Mouse (Mus musculus): ENCODE measurements around the gene Elmo2.

The Elmo2 gene

GRCm38 (mm10) chr2:165296571-165296970 lies 29.7 kb downstream of the Elmo2 start:
- no peak for DNase-seq (ENCODE audit: low spot score)

DNA sequence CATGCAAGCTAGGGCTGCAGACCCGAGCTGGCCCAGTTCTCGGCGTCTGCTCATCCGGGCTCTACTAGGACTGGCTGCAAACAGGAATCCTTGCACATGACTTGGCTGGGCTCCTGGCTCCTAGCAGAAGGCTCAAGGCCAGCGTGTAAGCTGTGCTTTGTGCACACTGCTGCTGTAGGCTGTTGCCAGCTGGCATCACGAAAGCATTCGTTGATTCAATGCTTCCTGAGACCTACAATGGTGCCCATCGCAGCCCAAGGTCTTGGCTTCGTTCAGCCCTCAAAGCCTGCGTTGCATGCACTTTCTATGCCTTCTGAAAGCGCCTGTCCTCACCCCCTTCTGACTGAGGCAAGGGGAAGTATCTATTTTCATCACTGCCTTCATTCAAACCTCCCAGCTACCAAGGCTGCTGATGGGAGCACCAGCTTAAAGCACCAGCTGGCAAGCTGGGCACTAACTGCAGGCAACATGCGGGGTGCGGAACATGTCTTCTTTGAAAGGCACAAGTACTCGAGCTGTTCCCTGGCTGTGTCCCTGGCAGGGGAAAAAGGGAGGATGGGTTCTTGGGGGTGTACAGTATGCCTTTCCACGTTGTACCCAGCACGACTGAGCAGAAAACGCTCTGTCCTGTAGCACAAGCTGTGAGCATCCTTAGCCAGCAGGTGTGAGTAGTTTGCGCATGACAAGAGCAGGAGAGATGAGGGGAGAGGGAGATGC lies 37.8 kb downstream of the Elmo2 start:
- DNase-seq (ENCODE audit: low spot score): peak; percentile 80

DNA sequence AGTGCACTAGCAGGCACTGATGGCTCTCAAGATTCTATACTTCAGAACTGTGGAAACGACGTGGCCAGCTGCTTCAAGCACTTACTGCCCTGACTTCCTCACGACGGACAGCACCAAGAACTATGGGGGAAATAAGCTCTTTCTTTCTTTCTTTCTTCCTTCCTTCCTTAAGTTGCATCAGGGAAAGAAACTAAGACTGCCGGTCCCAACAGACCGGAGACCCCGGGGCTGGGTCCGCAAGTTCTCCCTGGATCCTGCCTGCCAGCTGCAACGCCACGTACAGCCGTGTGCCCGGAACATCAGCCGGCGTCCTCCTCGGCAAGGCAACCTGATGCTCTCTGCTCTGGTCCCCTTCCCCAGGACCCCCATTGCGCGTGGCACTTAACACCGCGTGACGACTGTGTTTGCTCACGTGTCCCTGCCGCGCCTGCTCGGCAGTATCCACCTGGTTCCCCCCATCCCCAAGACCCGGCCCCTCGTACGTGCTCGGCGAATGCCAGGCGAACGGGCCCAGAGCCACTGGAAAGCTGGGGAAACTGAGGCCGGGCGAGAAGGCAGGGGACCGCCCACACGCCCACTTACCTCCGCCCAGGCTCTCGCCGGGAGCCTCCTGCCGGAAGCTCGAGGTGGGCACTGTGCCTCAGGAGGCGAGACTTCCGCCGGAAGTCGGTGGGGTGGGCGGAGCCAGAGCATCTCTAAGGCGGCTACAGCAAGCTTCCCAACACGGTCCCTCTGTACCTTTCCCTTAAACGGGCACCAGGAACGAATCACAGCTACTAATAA lies 38.9 kb downstream of the Elmo2 start, which contains the start of gene Slc35c2:
Gene Slc35c2 (minus strand): TSS at position 668 of the 783 bp plus-strand sequence.
- DNase-seq (ENCODE audit: low spot score): peak; percentile 92

- no peak for DNase-seq (ENCODE audit: low spot score)
Observed at GRCm38 (mm10) chr2:165286361-165287201, 39.7 kb downstream of the Elmo2 start.

- DNase-seq (ENCODE audit: low spot score): no peak
Observed at GRCm38 (mm10) chr2:165285621-165286020, 40.7 kb downstream of the Elmo2 start.

DNA sequence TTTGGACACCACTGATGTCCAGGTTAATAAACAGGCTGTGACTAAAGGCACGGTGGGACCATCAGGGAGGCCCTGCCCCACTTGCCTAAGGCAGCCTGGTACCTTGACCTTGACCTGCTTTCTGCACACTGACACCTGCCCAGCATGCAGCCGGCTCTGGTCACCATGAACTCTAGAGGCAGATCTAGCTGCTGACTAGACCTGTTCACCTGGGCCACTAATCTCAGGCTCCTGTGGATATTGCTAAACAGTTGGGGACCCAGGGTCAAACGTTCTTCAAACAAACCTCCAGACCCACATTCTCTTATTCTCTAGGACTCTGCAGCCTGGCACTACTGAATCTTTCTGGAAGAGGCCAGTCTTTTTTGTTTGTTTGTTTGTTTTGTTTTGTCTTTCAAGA lies 41.2 kb downstream of the Elmo2 start:
- DNase-seq (ENCODE audit: low spot score): no peak

GRCm38 (mm10) chr2:165284377-165284776 lies 41.9 kb downstream of the Elmo2 start:
- no peak for DNase-seq (ENCODE audit: low spot score)

DNA sequence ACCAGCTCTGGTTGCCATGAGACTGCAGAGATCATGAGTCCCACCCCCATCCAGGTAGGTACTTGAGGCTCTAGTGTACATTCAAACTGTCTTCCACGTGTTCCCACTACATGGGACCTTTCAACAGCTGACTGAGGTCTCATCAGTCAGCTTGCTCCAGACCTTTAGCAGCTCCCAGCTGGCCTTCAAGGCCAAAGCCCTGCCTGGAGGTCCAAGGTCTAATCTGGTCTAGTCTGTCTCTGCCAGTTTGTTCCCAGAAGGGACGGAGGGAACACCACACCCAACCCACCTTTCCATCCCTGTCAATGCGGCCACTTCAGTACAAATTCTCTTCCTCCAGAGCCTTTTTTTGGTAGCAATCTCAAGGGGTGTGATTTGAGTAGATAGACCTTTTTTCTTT lies 42.6 kb downstream of the Elmo2 start:
- DNase-seq (ENCODE audit: low spot score): no peak

GRCm38 (mm10) chr2:165281779-165282311 lies 44.4 kb downstream of the Elmo2 start:
- DNase-seq (ENCODE audit: low spot score): no peak

- no peak for DNase-seq (ENCODE audit: low spot score)
Observed at GRCm38 (mm10) chr2:165279351-165279750, 46.9 kb downstream of the Elmo2 start.

DNA sequence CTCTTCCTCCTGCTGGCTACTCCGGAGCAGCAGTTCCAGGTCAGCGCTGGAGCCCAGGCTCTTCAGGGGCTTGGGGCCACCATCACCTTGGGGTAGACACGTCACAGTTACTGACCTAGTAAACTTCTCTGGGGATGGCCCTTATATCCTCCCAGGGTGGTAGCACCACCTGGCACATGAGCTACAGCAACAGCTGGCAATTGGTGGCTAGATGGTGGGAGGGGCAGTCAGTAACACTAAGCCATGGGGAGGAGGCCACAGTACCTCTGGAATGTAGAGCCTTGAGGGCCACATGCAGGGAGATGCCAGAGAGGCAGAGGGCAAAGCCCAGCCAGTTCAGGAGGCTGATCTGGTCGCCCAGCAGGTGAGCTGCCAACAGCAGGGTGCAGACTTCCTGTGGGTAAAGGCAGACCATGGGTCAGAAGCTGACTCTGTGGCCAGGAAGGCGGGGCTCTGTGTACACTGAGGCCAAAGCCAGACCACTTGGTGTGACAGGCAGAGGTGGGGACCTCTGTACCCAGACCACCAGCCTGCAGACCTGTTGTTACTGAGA lies 49.0 kb downstream of the Elmo2 start:
- no peak for DNase-seq (ENCODE audit: low spot score)

DNA sequence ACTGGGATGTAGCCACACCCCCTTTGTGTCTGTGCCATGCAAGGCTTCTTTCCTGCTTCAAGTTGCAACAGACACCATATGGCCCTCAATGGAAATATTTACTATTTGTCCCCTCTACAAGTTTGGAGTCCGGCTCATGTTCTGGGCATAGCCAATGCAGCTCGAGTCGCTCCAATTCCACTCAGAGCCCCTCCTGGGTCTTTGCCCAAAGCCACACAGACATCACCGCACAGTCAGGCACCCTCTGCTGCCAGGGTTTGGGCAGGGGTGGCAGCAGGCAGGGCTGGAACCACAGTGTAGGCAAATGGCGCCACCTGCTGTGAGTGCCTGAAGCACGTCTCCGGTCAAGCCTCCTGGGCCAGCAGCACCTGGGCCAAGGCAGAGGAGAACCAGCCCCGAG lies 50.5 kb downstream of the Elmo2 start:
- peak; percentile 66 for DNase-seq (ENCODE audit: low spot score)

DNA sequence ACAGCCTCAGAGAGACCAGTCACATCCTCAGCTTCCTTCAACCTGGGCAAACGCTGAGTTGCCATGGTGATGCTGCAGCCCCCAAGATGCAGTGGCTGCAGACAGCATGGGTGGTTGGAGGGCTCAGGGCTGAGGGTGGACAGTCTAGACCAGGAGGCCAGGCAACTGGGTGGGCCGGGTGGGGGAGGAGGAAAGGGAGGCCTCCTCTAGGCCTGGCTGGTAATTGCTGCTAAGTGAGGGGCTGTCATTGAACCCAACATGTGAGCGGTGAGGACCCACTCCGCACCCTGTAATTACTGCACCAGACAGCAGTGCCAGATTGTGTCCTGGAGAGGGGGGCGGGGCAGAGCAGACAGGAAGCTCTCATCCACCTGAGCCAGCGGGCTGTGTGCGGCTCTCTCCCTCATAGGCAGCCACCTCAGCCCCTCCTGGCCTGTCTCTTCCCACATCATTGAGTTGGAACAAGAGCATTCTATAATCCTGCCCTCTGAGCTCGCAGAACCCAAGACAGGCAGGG lies 51.1 kb downstream of the Elmo2 start:
- DNase-seq (ENCODE audit: low spot score): no peak

DNA sequence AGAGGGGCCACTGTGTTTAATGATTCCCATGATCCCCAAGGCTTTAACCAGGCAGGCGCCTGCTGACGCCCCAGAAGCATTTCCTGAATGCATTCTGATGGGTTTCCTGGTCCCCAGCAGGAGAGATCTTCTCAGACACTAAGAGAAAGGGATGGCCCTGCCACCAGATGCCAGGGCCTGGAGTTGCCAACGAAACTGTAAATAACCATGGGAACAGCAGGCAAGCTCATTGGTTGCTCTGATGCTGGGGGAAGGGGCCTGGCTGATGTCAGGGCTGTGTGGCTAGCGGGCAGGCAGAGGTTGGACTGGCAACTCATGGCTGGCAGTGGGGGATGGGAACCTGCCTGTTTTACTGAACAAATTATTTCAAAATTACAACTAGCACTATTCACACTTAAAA lies 52.7 kb downstream of the Elmo2 start:
- DNase-seq (ENCODE audit: low spot score): no peak

- DNase-seq (ENCODE audit: low spot score): no peak
Observed at GRCm38 (mm10) chr2:165271326-165271725, 55.0 kb downstream of the Elmo2 start.

- DNase-seq (ENCODE audit: low spot score): no peak
Observed at GRCm38 (mm10) chr2:165270858-165271257, 55.4 kb downstream of the Elmo2 start.

DNA sequence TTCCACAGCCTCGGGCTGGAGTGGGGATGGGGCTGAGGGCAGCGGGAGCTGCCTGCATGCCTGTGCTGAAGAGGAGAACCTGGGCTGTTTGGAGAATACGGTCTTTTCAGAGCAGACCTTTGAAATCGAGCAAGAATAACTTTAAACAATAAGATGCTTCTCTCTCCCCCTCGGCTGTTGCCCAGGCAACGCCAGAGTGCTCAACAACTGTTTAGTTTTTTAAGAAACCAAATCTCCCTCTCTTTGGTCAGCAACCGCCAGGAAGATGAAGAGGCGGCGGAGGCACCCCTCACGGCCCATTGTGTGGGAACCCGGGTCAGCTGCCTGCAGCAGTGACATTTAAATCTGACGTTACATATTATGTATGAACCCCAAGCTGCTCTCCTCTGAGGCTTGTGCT lies 59.5 kb downstream of the Elmo2 start:
- DNase-seq (ENCODE audit: low spot score): no peak

GRCm38 (mm10) chr2:165263861-165264260 lies 62.4 kb downstream of the Elmo2 start:
- no peak for DNase-seq (ENCODE audit: low spot score)

- no peak for DNase-seq (ENCODE audit: low spot score)
Observed at GRCm38 (mm10) chr2:165262274-165262990, 63.8 kb downstream of the Elmo2 start.

DNA sequence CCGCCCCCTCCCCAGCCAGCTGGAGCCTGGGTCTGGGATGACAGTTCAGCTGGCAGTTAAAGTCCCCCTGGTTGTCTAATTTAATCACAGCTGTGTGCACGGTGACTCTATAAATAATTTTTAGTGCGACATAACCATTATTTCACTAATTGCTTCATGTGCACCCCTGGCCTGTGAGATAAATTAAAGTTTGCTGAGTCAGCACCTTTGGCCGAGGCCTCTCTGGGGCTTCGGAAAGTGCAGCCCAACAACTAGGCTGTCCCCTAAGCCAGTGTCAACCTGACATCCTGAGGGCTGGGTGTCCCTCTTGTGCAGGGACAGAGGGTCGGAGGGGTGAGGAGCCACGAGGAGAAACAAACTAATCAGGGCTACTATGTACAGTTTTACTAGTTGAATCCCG lies 66.4 kb downstream of the Elmo2 start:
- DNase-seq (ENCODE audit: low spot score): no peak

DNA sequence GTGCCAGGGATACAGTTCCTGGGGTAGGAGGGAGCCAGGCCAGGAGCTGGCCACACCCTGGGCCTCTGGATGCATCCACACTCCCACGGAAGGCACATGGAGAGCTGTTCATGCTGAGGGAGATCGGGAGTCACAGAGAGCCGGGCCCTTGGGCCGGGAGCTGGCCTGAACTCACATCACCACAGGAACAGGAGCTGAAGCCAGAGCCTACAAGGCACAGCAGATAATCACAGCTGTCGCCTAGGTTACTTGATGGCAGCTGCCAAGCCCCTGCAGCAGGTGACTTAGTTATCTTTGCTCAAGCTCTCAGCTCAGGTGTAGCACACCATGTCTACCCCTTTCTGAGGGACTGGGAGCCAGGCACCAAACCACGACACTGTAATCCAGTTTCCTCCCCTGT lies 68.0 kb downstream of the Elmo2 start:
- no peak for DNase-seq (ENCODE audit: low spot score)
